Mouse (Mus musculus): ENCODE results near the gene Ogfod1. TPM values are rescaled to one million over a fixed set of nuclear protein-coding genes. Genes with fewer than 3 reads are reported as not detected.

Gene Ogfod1
- polyA plus RNA-seq (2015; fragmentation: Illumina TruSeq; extraction: RNeasy Lipid Tissue Mini Kit (QIAGEN cat#74804); ENCODE audit: low read depth, low replicate concordance) = 66.0 TPM

DNA sequence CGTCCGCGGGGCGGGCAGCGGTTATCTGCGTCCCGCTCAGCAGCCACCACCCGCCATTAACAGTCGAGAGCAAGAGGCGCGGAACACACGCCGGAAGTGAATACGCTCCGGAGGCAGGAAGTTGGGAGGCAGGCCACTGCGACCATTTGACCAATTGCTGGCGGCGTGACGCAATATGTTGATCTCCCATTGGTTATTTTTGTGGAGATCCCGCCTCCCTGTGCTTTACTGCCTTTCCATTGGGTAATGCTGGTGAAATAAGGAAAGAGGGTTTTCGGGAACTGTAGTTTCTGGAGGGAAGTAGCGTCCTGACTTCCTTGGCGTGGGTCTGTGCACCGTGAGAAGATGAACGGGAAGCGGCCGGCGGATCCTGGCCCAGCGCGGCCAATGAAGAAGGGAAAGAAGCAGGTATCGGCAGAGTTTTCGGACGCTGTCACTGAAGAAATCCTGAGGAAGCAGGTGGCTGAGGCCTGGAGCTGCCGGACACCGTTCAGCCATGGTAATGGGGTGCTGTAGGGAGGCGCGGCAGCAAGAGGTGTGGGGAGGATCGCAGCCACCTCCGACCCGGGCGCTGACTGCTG lies at the start of gene Ogfod1, which contains the start of gene Nudt21:
Ogfod1 (plus strand) TSS at position 255 of the 581 bp plus-strand sequence.
Nudt21 (minus strand) TSS at position 88 of the 581 bp plus-strand sequence.

DNA sequence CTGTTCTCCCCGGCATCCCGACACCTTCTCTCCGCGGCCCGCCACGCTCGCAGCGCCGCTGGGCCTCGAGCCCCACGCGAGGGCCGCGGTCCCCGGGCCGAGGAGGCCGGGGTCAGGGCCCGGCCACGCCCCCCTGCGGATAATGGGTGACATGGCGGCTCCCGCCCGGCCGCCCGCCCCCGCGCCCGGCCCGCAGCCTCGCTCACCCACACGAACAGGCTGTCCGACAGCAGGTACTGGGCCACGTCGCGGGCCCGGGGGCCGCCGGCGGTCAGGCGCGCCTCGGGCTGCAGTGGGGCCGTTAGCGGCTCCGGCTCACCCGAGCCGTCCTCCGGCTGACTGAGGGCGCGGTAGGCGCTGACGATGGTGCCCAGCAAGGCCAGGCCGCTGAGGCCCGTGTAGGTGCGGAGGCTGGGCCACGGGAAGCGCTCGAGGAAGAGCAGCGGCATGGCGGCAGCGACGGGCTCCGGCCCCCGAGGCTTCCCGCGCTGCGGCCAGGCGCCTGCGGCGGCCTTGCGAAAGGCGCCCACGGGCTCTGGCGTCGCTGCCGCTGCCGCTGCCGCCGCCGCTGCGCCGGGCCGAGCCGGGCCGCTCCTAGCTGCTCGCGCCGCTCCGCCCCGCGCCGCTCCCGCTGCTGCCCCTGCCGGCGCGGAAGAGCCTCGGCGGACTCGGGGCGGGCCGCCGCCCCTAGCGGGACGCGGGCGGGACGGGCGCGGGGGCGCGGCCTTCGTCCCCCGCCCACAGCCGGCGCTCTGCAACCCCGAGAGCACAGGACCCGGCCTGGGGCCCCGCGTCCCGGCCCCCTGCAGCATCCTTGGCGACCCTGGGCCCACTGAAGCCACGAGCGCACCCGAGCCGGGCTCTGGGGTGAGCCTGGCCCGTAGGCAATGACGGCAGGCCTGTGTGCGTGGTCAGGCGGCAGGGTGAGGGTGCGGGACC lies 24.7 kb upstream of the Ogfod1 start, which contains the start of gene Amfr:
Amfr (minus strand) TSS at position 830 of the 939 bp plus-strand sequence.

DNA sequence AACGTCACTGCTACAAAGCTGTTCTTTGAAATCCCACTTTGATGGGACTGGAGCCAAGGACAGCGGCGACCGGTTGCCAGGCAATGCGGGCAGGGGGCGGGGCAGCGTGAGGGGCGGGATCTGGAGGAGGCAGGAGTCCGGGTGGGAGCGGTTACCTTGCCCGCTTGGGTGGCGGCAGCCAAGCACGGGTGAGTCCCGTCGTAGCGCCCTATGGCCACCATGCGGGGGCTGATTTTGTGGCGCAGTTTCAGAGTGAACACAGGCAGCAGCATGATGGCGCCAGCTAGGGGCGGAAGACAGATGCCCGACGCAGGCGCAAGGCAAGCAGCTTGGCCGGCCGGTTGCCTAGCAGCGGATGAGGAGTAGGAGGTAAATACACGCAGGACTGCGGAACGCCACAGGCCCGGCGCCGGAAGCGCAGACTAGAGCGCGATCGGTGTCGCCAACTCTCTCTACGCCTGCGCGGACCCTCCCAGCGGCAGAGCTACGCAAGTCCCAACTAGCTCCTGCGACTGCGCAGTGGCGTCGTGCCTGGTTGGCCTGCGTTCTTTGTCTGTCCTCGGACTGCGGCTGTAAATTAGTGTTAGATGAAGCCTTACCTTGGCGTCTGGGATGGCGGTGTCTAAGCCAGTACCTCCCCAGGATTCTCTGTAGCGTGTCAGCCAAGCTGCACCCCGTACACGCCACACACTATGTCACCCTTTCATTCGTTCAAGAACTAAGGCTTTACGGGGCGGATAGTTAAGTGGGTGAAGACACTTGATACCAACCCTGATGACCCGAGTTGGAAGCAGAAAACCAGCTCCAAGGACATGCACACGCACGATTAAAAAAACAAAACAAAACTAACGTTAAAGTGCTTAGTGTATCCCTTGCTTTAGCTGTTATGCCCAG lies 61.3 kb downstream of the Ogfod1 start, which contains the start of gene Bbs2:
Bbs2 (minus strand) TSS at position 848 of the 894 bp plus-strand sequence.

Other genes with a start within 250 kb of the Ogfod1 start
- gene Gnao1, start 227.2 kb upstream of the Ogfod1 start, polyA plus RNA-seq (2015; fragmentation: Illumina TruSeq; extraction: RNeasy Lipid Tissue Mini Kit (QIAGEN cat#74804); ENCODE audit: low read depth, low replicate concordance) = 443 TPM
- gene Amfr, start 24.4 kb upstream of the Ogfod1 start, polyA plus RNA-seq (2015; fragmentation: Illumina TruSeq; extraction: RNeasy Lipid Tissue Mini Kit (QIAGEN cat#74804); ENCODE audit: low read depth, low replicate concordance) = 101 TPM
- gene Nudt21, start 167 bp upstream of the Ogfod1 start, polyA plus RNA-seq (2015; fragmentation: Illumina TruSeq; extraction: RNeasy Lipid Tissue Mini Kit (QIAGEN cat#74804); ENCODE audit: low read depth, low replicate concordance) = 41.8 TPM
- gene Bbs2, start 61.7 kb downstream of the Ogfod1 start, polyA plus RNA-seq (2015; fragmentation: Illumina TruSeq; extraction: RNeasy Lipid Tissue Mini Kit (QIAGEN cat#74804); ENCODE audit: low read depth, low replicate concordance) = 40.4 TPM
- gene Mt4, start 100.0 kb downstream of the Ogfod1 start, polyA plus RNA-seq (2015; fragmentation: Illumina TruSeq; extraction: RNeasy Lipid Tissue Mini Kit (QIAGEN cat#74804); ENCODE audit: low read depth, low replicate concordance) = not detected
- 1,231 TPM for gene Mt3, start 115.4 kb downstream of the Ogfod1 start, polyA plus RNA-seq (2015; fragmentation: Illumina TruSeq; extraction: RNeasy Lipid Tissue Mini Kit (QIAGEN cat#74804); ENCODE audit: low read depth, low replicate concordance)
- gene Mt2, start 135.5 kb downstream of the Ogfod1 start, polyA plus RNA-seq (2015; fragmentation: Illumina TruSeq; extraction: RNeasy Lipid Tissue Mini Kit (QIAGEN cat#74804); ENCODE audit: low read depth, low replicate concordance) = 400 TPM
- 755 TPM for gene Mt1, start 141.9 kb downstream of the Ogfod1 start, polyA plus RNA-seq (2015; fragmentation: Illumina TruSeq; extraction: RNeasy Lipid Tissue Mini Kit (QIAGEN cat#74804); ENCODE audit: low read depth, low replicate concordance)
- 20.7 TPM for gene Nup93, start 177.4 kb downstream of the Ogfod1 start, polyA plus RNA-seq (2015; fragmentation: Illumina TruSeq; extraction: RNeasy Lipid Tissue Mini Kit (QIAGEN cat#74804); ENCODE audit: low read depth, low replicate concordance)

Data from brain, adult 10 weeks (tissue).